Mouse (Mus musculus) heart, embryonic 13.5 days (tissue): ENCODE data around the gene Aloxe3. TPM values are rescaled to one million over a fixed set of nuclear protein-coding genes. Genes with fewer than 3 reads are reported as not detected.

Source experiments
- ATAC-seq: fragments of 200-750 bp; cut with Nextera tagmentation; 2 replicates; pipeline ENCODE4 v1.8.0; 2017; ENCODE audit warnings: moderate TSS enrichment; ENCODE audit not compliant: insufficient number of reproducible peaks, low FRiP score, low TSS enrichment; ENCODE audit errors: extremely low read depth
- H3K27ac ChIP-seq: fragments of 300-500 bp; sonication (generic); replicated peaks from 2 replicates; pipeline ENCODE4 v1.5.1; 2015; ENCODE audit warnings: moderate library complexity, mild to moderate bottlenecking, inconsistent platforms
- H3K27me3 ChIP-seq: fragments of 300-500 bp; sonication (generic); replicated peaks from 2 replicates; pipeline ENCODE4 v1.6.1; 2015; ENCODE audit warnings: mild to moderate bottlenecking, inconsistent platforms
- H3K36me3 ChIP-seq: fragments of 300-500 bp; sonication (generic); 2 replicates; pipeline ENCODE4 v1.6.1; 2015; ENCODE audit warnings: mild to moderate bottlenecking, inconsistent platforms
- H3K4me1 ChIP-seq: fragments of 300-500 bp; sonication (generic); 2 replicates; pipeline ENCODE4 v1.6.1; 2015; ENCODE audit warnings: inconsistent platforms
- H3K4me2 ChIP-seq: fragments of 300-500 bp; sonication (generic); 2 replicates; pipeline ENCODE4 v1.6.1; 2015; ENCODE audit warnings: inconsistent platforms, mild to moderate bottlenecking, moderate library complexity
- H3K4me3 ChIP-seq: fragments of 300-500 bp; sonication (generic); 2 replicates; pipeline ENCODE4 v1.5.1; 2015; ENCODE audit warnings: moderate library complexity, mild to moderate bottlenecking, inconsistent platforms
- H3K9ac ChIP-seq: fragments of 300-500 bp; sonication (generic); 2 replicates; pipeline ENCODE4 v1.6.1; 2015; ENCODE audit warnings: inconsistent platforms, mild to moderate bottlenecking, moderate library complexity
- H3K9me3 ChIP-seq: fragments of 300-500 bp; sonication (generic); 2 replicates; pipeline ENCODE4 v1.6.1; 2016; ENCODE audit warnings: inconsistent platforms
- WGBS: fragments of 180-500 bp; shearing (Covaris S2); methylation state at CpG from one replicate; pipeline ENCODE4 v1.1.7; 2015; ENCODE audit warnings: mixed read lengths; 5-methylcytosine and 5-hydroxymethylcytosine counted together
- polyA plus RNA-seq: library from polyadenylated mRNA; unstranded; fragments of >200 nt; fragmentation: Nextera tagmentation; extraction: Ambion mirVana; gene quantifications from 2 replicates; pipeline ENCODE4 v1.2.1, GENCODE M21; 2015

Gene Aloxe3
- polyA plus RNA-seq, 1 experiment from 2014 or later: 0.13 TPM

GRCm38 (mm10) chr11:69151004-69151403 is 25.3 kb downstream of the Aloxe3 start:
- Histone ChIP-seq H3K4me2 (peak overlapping the region; percentile 57), H3K4me3 (peak overlapping the region; percentile 27), H3K9me3 (no peaks in the 10 kb centered on the region), H3K4me1 (no peaks in the 10 kb centered on the region), H3K9ac (peak overlapping the region; percentile 61), H3K36me3 (no peaks in the 10 kb centered on the region), H3K27me3 (peaks cover 55% of the 10 kb centered on the region), H3K27ac (no peak overlapping the region)
- 55% methylated on average over 6 of the region's 6 CpGs for WGBS
- ATAC-seq: no peak

- 82% methylated on average over 8 of the region's 8 CpGs for WGBS
- ATAC-seq: no peak
- H3K4me2 ChIP-seq: no peak overlapping the region
- no peak overlapping the region for H3K9ac ChIP-seq
- peaks cover 83% of the 10 kb centered on the region for H3K27me3 ChIP-seq
- no peak overlapping the region for H3K4me3 ChIP-seq
- no peaks in the 10 kb centered on the region for H3K36me3 ChIP-seq
- H3K27ac ChIP-seq: no peak overlapping the region
- H3K4me1 ChIP-seq: peaks cover 6% of the 10 kb centered on the region
- H3K9me3 ChIP-seq: no peaks in the 10 kb centered on the region
These were observed 28.1 kb downstream of the Aloxe3 start for GRCm38 (mm10) chr11:69153831-69154230.

- peaks cover 88% of the 10 kb centered on the region for H3K27me3 ChIP-seq
- H3K4me3 ChIP-seq: no peak overlapping the region
- peaks cover 6% of the 10 kb centered on the region for H3K4me1 ChIP-seq
- H3K9me3 ChIP-seq: no peaks in the 10 kb centered on the region
- no peaks in the 10 kb centered on the region for H3K36me3 ChIP-seq
- no peak overlapping the region for H3K9ac ChIP-seq
- WGBS: 32% methylated on average over 1 of the region's 1 CpGs
- no peak overlapping the region for H3K27ac ChIP-seq
- H3K4me2 ChIP-seq: no peak overlapping the region
- no peak for ATAC-seq
These were observed 29.7 kb downstream of the Aloxe3 start for GRCm38 (mm10) chr11:69155351-69155750.

- Histone ChIP-seq H3K36me3 (no peaks in the 10 kb centered on the region), H3K27me3 (peaks cover 80% of the 10 kb centered on the region)
These were observed 31.1 kb downstream of the Aloxe3 start, which contains the start of gene Alox12b for GRCm38 (mm10) chr11:69156800-69157199. Gene Alox12b, plus strand, starts transcription at chr11:69156989.

GRCm38 (mm10) chr11:69169313-69169712 is 43.6 kb downstream of the Aloxe3 start:
- H3K9ac ChIP-seq: no peak overlapping the region
- peaks cover 45% of the 10 kb centered on the region for H3K27me3 ChIP-seq
- H3K4me3 ChIP-seq: no peak overlapping the region
- H3K36me3 ChIP-seq: no peaks in the 10 kb centered on the region
- no peaks in the 10 kb centered on the region for H3K9me3 ChIP-seq
- H3K27ac ChIP-seq: no peak overlapping the region
- WGBS: 69% methylated on average over 12 of the region's 12 CpGs
- H3K4me1 ChIP-seq: peaks cover under 1% of the 10 kb centered on the region; the same call in 1 of the 2 replicates
- no peak overlapping the region for H3K4me2 ChIP-seq
- ATAC-seq: no peak

More at GRCm38 (mm10) chr11:69156800-69157199, 31.1 kb downstream of the Aloxe3 start, which contains the start of gene Alox12b:
- H3K4me2 ChIP-seq: peak within 1 kb of the TSS; percentile 44
- no peak within 1 kb of the TSS for H3K9ac ChIP-seq
- ATAC-seq: no peak
- no peaks in the 10 kb centered on the region for H3K9me3 ChIP-seq
- 3% methylated on average over 18 of the region's 18 CpGs for WGBS
- H3K27ac ChIP-seq: no peak within 1 kb of the TSS
- peak within 1 kb of the TSS; percentile 21 for H3K4me3 ChIP-seq
- peaks cover 6% of the 10 kb centered on the region for H3K4me1 ChIP-seq

GRCm38 (mm10) chr11:69171626-69172025 is 45.9 kb downstream of the Aloxe3 start:
- Histone ChIP-seq H3K27me3 (peaks cover 22% of the 10 kb centered on the region), H3K4me3 (no peak overlapping the region), H3K9ac (no peak overlapping the region), H3K36me3 (no peaks in the 10 kb centered on the region), H3K9me3 (no peaks in the 10 kb centered on the region), H3K4me1 (peaks cover 4% of the 10 kb centered on the region; the same call in 1 of the 2 replicates), H3K27ac (no peak overlapping the region), H3K4me2 (no peak overlapping the region)
- 29% methylated on average over 7 of the region's 7 CpGs for WGBS
- ATAC-seq: no peak

- whole genome bisulfite sequencing: 78% methylated on average over 2 of the region's 2 CpGs
These were observed 46.9 kb downstream of the Aloxe3 start for GRCm38 (mm10) chr11:69172606-69173005.

GRCm38 (mm10) chr11:69174722-69175121 is 49.0 kb downstream of the Aloxe3 start:
- Histone ChIP-seq H3K9me3 (no peaks in the 10 kb centered on the region), H3K27ac (no peak overlapping the region), H3K9ac (no peak overlapping the region), H3K4me1 (peaks cover 8% of the 10 kb centered on the region), H3K4me3 (no peak overlapping the region), H3K4me2 (no peak overlapping the region), H3K36me3 (no peaks in the 10 kb centered on the region), H3K27me3 (peaks cover 10% of the 10 kb centered on the region)
- no peak for ATAC-seq
- WGBS: 76% methylated on average over 7 of the region's 7 CpGs

More at GRCm38 (mm10) chr11:69172606-69173005, 46.9 kb downstream of the Aloxe3 start:
- Histone ChIP-seq H3K4me2 (no peak overlapping the region), H3K4me1 (peaks cover 4% of the 10 kb centered on the region; the same call in 1 of the 2 replicates), H3K36me3 (no peaks in the 10 kb centered on the region), H3K9ac (no peak overlapping the region), H3K27ac (no peak overlapping the region), H3K27me3 (peaks cover 12% of the 10 kb centered on the region), H3K4me3 (no peak overlapping the region), H3K9me3 (no peaks in the 10 kb centered on the region)
- no peak for ATAC-seq

- WGBS: 77% methylated on average over 3 of the region's 3 CpGs
These were observed 52.8 kb downstream of the Aloxe3 start for GRCm38 (mm10) chr11:69178525-69178924.

GRCm38 (mm10) chr11:69179512-69179911 is 53.8 kb downstream of the Aloxe3 start:
- peaks cover 7% of the 10 kb centered on the region for H3K4me1 ChIP-seq
- no peaks in the 10 kb centered on the region for H3K27me3 ChIP-seq
- WGBS: 31% methylated on average over 3 of the region's 3 CpGs
- no peak overlapping the region for H3K4me2 ChIP-seq
- no peaks in the 10 kb centered on the region for H3K36me3 ChIP-seq
- no peak overlapping the region for H3K27ac ChIP-seq
- no peak for ATAC-seq
- no peak overlapping the region for H3K4me3 ChIP-seq
- H3K9me3 ChIP-seq: no peaks in the 10 kb centered on the region
- no peak overlapping the region for H3K9ac ChIP-seq

More at GRCm38 (mm10) chr11:69178525-69178924, 52.8 kb downstream of the Aloxe3 start:
- no peak overlapping the region for H3K27ac ChIP-seq
- H3K9ac ChIP-seq: no peak overlapping the region
- H3K9me3 ChIP-seq: no peaks in the 10 kb centered on the region
- H3K4me2 ChIP-seq: no peak overlapping the region
- H3K4me1 ChIP-seq: peaks cover 9% of the 10 kb centered on the region
- no peak for ATAC-seq
- no peaks in the 10 kb centered on the region for H3K27me3 ChIP-seq
- no peaks in the 10 kb centered on the region for H3K36me3 ChIP-seq
- no peak overlapping the region for H3K4me3 ChIP-seq

- Histone ChIP-seq H3K9ac (no peak overlapping the region), H3K4me3 (no peak overlapping the region), H3K27ac (no peak overlapping the region), H3K4me1 (peaks cover 6% of the 10 kb centered on the region; the same call in 1 of the 2 replicates), H3K9me3 (no peaks in the 10 kb centered on the region), H3K4me2 (no peak overlapping the region), H3K36me3 (no peaks in the 10 kb centered on the region), H3K27me3 (no peaks in the 10 kb centered on the region)
- ATAC-seq: no peak
- WGBS: 77% methylated on average over 4 of the region's 4 CpGs
These were observed 54.4 kb downstream of the Aloxe3 start for GRCm38 (mm10) chr11:69180120-69180519.

- ATAC-seq: no peak
- H3K27me3 ChIP-seq: peaks cover 5% of the 10 kb centered on the region
- WGBS: 76% methylated on average over 5 of the region's 5 CpGs
These were observed 59.3 kb downstream of the Aloxe3 start for GRCm38 (mm10) chr11:69185031-69185430.

More at GRCm38 (mm10) chr11:69185031-69185430, 59.3 kb downstream of the Aloxe3 start:
- Histone ChIP-seq H3K9ac (no peak overlapping the region), H3K9me3 (no peaks in the 10 kb centered on the region), H3K27ac (no peak overlapping the region), H3K4me1 (no peaks in the 10 kb centered on the region), H3K4me2 (no peak overlapping the region), H3K36me3 (no peaks in the 10 kb centered on the region), H3K4me3 (no peak overlapping the region)
